Mouse (Mus musculus) small intestine, adult 2 months (tissue): ENCODE data around the gene Jund. TPM values are rescaled to one million over a fixed set of nuclear protein-coding genes. Genes with fewer than 3 reads are reported as not detected.

ENCODE experiments used
- H3K27ac ChIP-seq: fragments of 200-500 bp; 2 replicates; pipeline ENCODE4 v1.5.1; 2012; ENCODE audit warnings: low read depth, low read length, control low read depth, inconsistent platforms; ENCODE audit not compliant: insufficient read depth
- H3K27me3 ChIP-seq: fragments of 200-500 bp; 2 replicates; pipeline ENCODE4 v1.6.1; 2012; ENCODE audit warnings: mild to moderate bottlenecking, moderate library complexity, low read length, inconsistent platforms; ENCODE audit not compliant: control insufficient read depth, insufficient read depth
- H3K36me3 ChIP-seq: fragments of 200-500 bp; 2 replicates; pipeline ENCODE4 v1.6.1; 2012; ENCODE audit warnings: mild to moderate bottlenecking, low read length, control low read depth, inconsistent platforms; ENCODE audit not compliant: control insufficient read depth, insufficient read depth
- H3K4me1 ChIP-seq: fragments of 200-500 bp; 2 replicates; pipeline ENCODE4 v1.6.1; 2012; ENCODE audit warnings: low read length, inconsistent platforms, mixed read lengths; ENCODE audit not compliant: control insufficient read depth, insufficient read depth, insufficient read length
- H3K4me3 ChIP-seq: fragments of 200-500 bp; 2 replicates; pipeline ENCODE4 v1.5.1; 2012; ENCODE audit warnings: low read depth, mild to moderate bottlenecking, control low read depth, inconsistent platforms, low read length, moderate library complexity
- CTCF ChIP-seq: fragments of 200-500 bp; IDR thresholded peaks from 2 replicates; pipeline ENCODE4 v1.5.1; 2012; ENCODE audit warnings: low read depth, mild to moderate bottlenecking, control low read depth, inconsistent platforms, low read length, moderate library complexity, mixed read lengths; ENCODE audit not compliant: insufficient replicate concordance, insufficient read length; ENCODE audit errors: extremely low read depth
- POLR2A ChIP-seq: fragments of 200-500 bp; IDR thresholded peaks from 2 replicates; pipeline ENCODE4 v1.6.1; 2012; ENCODE audit warnings: low read depth, mild to moderate bottlenecking, control low read depth, inconsistent platforms, low read length, moderate library complexity
- WGBS: fragments of 180-500 bp; shearing (Covaris S2); methylation state at CpG from one replicate; pipeline ENCODE4 v1.1.7; 2018; 5-methylcytosine and 5-hydroxymethylcytosine counted together
- polyA plus RNA-seq: library from polyadenylated mRNA; depleted of rRNA; stranded (reverse); fragments of >200 nt; gene quantifications from 2 replicates; pipeline ENCODE4 v1.2.3, GENCODE M21; 2012

Gene Jund
- polyA plus RNA-seq, 1 experiment = 1,098 TPM

GRCm38 (mm10) chr8:70657214-70657613 lies 41.5 kb upstream of the Jund start:
- Histone ChIP-seq H3K27me3 (no peaks in the 10 kb centered on the region), H3K27ac (0 out of 2 replicates have a peak overlapping the region, but pooled peaks have one; percentile 4), H3K4me1 (peaks cover 14% of the 10 kb centered on the region), H3K36me3 (peaks cover 24% of the 10 kb centered on the region), H3K4me3 (0 out of 2 replicates have a peak overlapping the region, but pooled peaks have one; percentile 19)
- whole genome bisulfite sequencing = 64% methylated on average over 3 of the region's 3 CpGs
- no peak for TF ChIP-seq POLR2A
- TF ChIP-seq CTCF = no peak

GRCm38 (mm10) chr8:70657739-70658138 lies 41.0 kb upstream of the Jund start:
- TF ChIP-seq POLR2A = no peak
- no peak for TF ChIP-seq CTCF
- peaks cover 19% of the 10 kb centered on the region for H3K36me3 ChIP-seq
- H3K4me3 ChIP-seq = peak overlapping the region; percentile 19
- peaks cover 11% of the 10 kb centered on the region for H3K4me1 ChIP-seq
- H3K27ac ChIP-seq = peak overlapping the region; percentile 4; the same call in 1 of the 2 replicates
- 90% methylated on average over 2 of the region's 2 CpGs for WGBS
- no peaks in the 10 kb centered on the region for H3K27me3 ChIP-seq

- H3K4me3 ChIP-seq = peak overlapping the region; percentile 94
- H3K36me3 ChIP-seq = peaks cover 19% of the 10 kb centered on the region
- H3K27me3 ChIP-seq = no peaks in the 10 kb centered on the region
- no peak for TF ChIP-seq CTCF
- TF ChIP-seq POLR2A = no peak; the same call in 1 of the 2 replicates
- peak overlapping the region; percentile 94 for H3K27ac ChIP-seq
- WGBS = 1% methylated on average over 31 of the region's 31 CpGs
- peaks cover 11% of the 10 kb centered on the region for H3K4me1 ChIP-seq
These were observed 39.7 kb upstream of the Jund start for GRCm38 (mm10) chr8:70658897-70659603.

GRCm38 (mm10) chr8:70659604-70660272 lies 39.0 kb upstream of the Jund start:
- H3K4me3 ChIP-seq = peak overlapping the region; percentile 94

GRCm38 (mm10) chr8:70660273-70660725 lies 38.5 kb upstream of the Jund start, which contains the start of gene Pgpep1:
TSS of gene Pgpep1 (minus strand) at chr8:70660388.
- Histone ChIP-seq H3K36me3 (peaks cover 14% of the 10 kb centered on the region), H3K27me3 (no peaks in the 10 kb centered on the region), H3K4me3 (peak within 1 kb of the TSS; percentile 94), H3K4me1 (peaks cover 13% of the 10 kb centered on the region), H3K27ac (peak within 1 kb of the TSS; percentile 94)
- under 1% methylated on average over 14 of the region's 14 CpGs for WGBS
- TF ChIP-seq CTCF = no peak
- TF ChIP-seq POLR2A = no peak

More at GRCm38 (mm10) chr8:70659604-70660272, 39.0 kb upstream of the Jund start:
- Histone ChIP-seq H3K36me3 (peaks cover 17% of the 10 kb centered on the region), H3K27me3 (no peaks in the 10 kb centered on the region), H3K27ac (peak overlapping the region; percentile 94), H3K4me1 (peaks cover 11% of the 10 kb centered on the region)
- WGBS = 2% methylated on average over 44 of the region's 44 CpGs
- TF ChIP-seq POLR2A = peak; percentile 75
- TF ChIP-seq CTCF = no peak

GRCm38 (mm10) chr8:70663691-70664090 lies 35.1 kb upstream of the Jund start:
- no peak overlapping the region for H3K27ac ChIP-seq

GRCm38 (mm10) chr8:70664631-70665030 lies 34.1 kb upstream of the Jund start:
- Histone ChIP-seq H3K4me1 (peaks cover 21% of the 10 kb centered on the region), H3K27me3 (no peaks in the 10 kb centered on the region), H3K27ac (no peak overlapping the region), H3K36me3 (no peaks in the 10 kb centered on the region), H3K4me3 (no peak overlapping the region)
- 67% methylated on average over 3 of the region's 3 CpGs for WGBS
- TF ChIP-seq POLR2A (no peak), CTCF (no peak)

More at GRCm38 (mm10) chr8:70663691-70664090, 35.1 kb upstream of the Jund start:
- no peaks in the 10 kb centered on the region for H3K36me3 ChIP-seq
- peaks cover 22% of the 10 kb centered on the region for H3K4me1 ChIP-seq
- WGBS = 29% methylated on average over 4 of the region's 4 CpGs
- no peak overlapping the region for H3K4me3 ChIP-seq
- TF ChIP-seq CTCF (no peak), POLR2A (no peak)
- no peaks in the 10 kb centered on the region for H3K27me3 ChIP-seq
